Mouse (Mus musculus) forebrain, embryonic 12.5 days (tissue): ENCODE results near the gene Myadml2. TPM values are rescaled to one million over a fixed set of nuclear protein-coding genes. Genes with fewer than 3 reads are reported as not detected.

Source experiments
- ATAC-seq: fragments of 200-750 bp; cut with Nextera tagmentation; 2 replicates; pipeline ENCODE4 v1.8.0; 2017; ENCODE audit warnings: moderate TSS enrichment; ENCODE audit not compliant: low FRiP score
- H3K27ac ChIP-seq: fragments of 300-500 bp; sonication (generic); 2 replicates; pipeline ENCODE4 v1.5.1; 2016; ENCODE audit warnings: mild to moderate bottlenecking
- H3K27me3 ChIP-seq: fragments of 300-500 bp; sonication (generic); 2 replicates; pipeline ENCODE4 v1.6.1; 2016; ENCODE audit warnings: mild to moderate bottlenecking
- H3K36me3 ChIP-seq: fragments of 300-500 bp; sonication (generic); replicated peaks from 2 replicates; pipeline ENCODE4 v1.6.1; 2016; ENCODE audit warnings: mild to moderate bottlenecking
- H3K4me1 ChIP-seq: fragments of 300-500 bp; sonication (generic); 2 replicates; pipeline ENCODE4 v1.6.1; 2016
- H3K4me2 ChIP-seq: fragments of 300-500 bp; sonication (generic); 2 replicates; pipeline ENCODE4 v1.6.1; 2016; ENCODE audit warnings: mild to moderate bottlenecking, moderate library complexity
- H3K4me3 ChIP-seq: fragments of 300-500 bp; sonication (generic); replicated peaks from 2 replicates; pipeline ENCODE4 v1.5.1; 2016; ENCODE audit warnings: mild to moderate bottlenecking
- H3K9ac ChIP-seq: fragments of 300-500 bp; sonication (generic); 2 replicates; pipeline ENCODE4 v1.6.1; 2016; ENCODE audit warnings: mild to moderate bottlenecking
- H3K9me3 ChIP-seq: fragments of 300-500 bp; sonication (generic); 2 replicates; pipeline ENCODE4 v1.6.1; 2016
- WGBS: fragments of 180-500 bp; shearing (Covaris S2); methylation state at CpG from one replicate; pipeline ENCODE4 v1.1.7; 2016; 5-methylcytosine and 5-hydroxymethylcytosine counted together
- polyA plus RNA-seq: library from polyadenylated mRNA; unstranded; fragments of >200 nt; fragmentation: Nextera tagmentation; extraction: Ambion mirVana; gene quantifications from 2 replicates; pipeline ENCODE4 v1.2.1, GENCODE M21; 2016

Myadml2 gene
- polyA plus RNA-seq, 1 experiment from 2014 or later, result not detected

- Histone ChIP-seq H3K4me2 (no peak overlapping the region), H3K9ac (no peak overlapping the region), H3K4me1 (peaks cover 45% of the 10 kb centered on the region), H3K27ac (no peak overlapping the region), H3K9me3 (no peaks in the 10 kb centered on the region), H3K4me3 (no peak overlapping the region), H3K36me3 (peaks cover 44% of the 10 kb centered on the region), H3K27me3 (no peaks in the 10 kb centered on the region)
- ATAC-seq, result no peak
- 91% methylated on average over 11 of the region's 11 CpGs for WGBS
These were observed 21.0 kb downstream of the Myadml2 start for GRCm38 (mm10) chr11:120626785-120627467.

GRCm38 (mm10) chr11:120625152-120625775 is 22.7 kb downstream of the Myadml2 start, which contains the start of gene Sirt7:
Sirt7 (minus strand) TSS chr11:120625240.
- peak within 1 kb of the TSS; percentile 80 for H3K9ac ChIP-seq
- H3K4me2 ChIP-seq, result peak within 1 kb of the TSS; percentile 99
- WGBS, result 25% methylated on average over 5 of the region's 5 CpGs
- H3K27ac ChIP-seq, result peak within 1 kb of the TSS; percentile 86
- no peaks in the 10 kb centered on the region for H3K9me3 ChIP-seq
- H3K27me3 ChIP-seq, result no peaks in the 10 kb centered on the region
- H3K36me3 ChIP-seq, result peaks cover 61% of the 10 kb centered on the region
- peak; percentile 50 for ATAC-seq
- peaks cover 29% of the 10 kb centered on the region for H3K4me1 ChIP-seq
- H3K4me3 ChIP-seq, result peak within 1 kb of the TSS; percentile 99

- Histone ChIP-seq H3K9me3 (no peaks in the 10 kb centered on the region), H3K27me3 (no peaks in the 10 kb centered on the region)
- WGBS, result under 1% methylated on average over 53 of the region's 53 CpGs
These were observed 23.3 kb downstream of the Myadml2 start for GRCm38 (mm10) chr11:120624680-120625111.

GRCm38 (mm10) chr11:120623961-120624679 is 23.8 kb downstream of the Myadml2 start:
- Histone ChIP-seq H3K27ac (peak overlapping the region; percentile 86), H3K4me3 (peak overlapping the region; percentile 99), H3K9ac (peak overlapping the region; percentile 80), H3K27me3 (no peaks in the 10 kb centered on the region), H3K9me3 (no peaks in the 10 kb centered on the region), H3K36me3 (peaks cover 63% of the 10 kb centered on the region), H3K4me1 (peaks cover 18% of the 10 kb centered on the region), H3K4me2 (peak overlapping the region; percentile 99)
- ATAC-seq, result peak; percentile 67
- 12% methylated on average over 30 of the region's 30 CpGs for WGBS

More at GRCm38 (mm10) chr11:120624680-120625111, 23.3 kb downstream of the Myadml2 start:
- Histone ChIP-seq H3K27ac (peak overlapping the region; percentile 86), H3K36me3 (peaks cover 66% of the 10 kb centered on the region), H3K4me3 (peak overlapping the region; percentile 99), H3K4me1 (peaks cover 23% of the 10 kb centered on the region), H3K4me2 (peak overlapping the region; percentile 99), H3K9ac (peak overlapping the region; percentile 80)
- ATAC-seq, result peak; percentile 86

GRCm38 (mm10) chr11:120622805-120623204 is 25.2 kb downstream of the Myadml2 start:
- Histone ChIP-seq H3K36me3 (peaks cover 67% of the 10 kb centered on the region), H3K4me3 (no peak overlapping the region), H3K9me3 (0 out of 2 replicates have a peak, but pooled peaks cover 2% of the 10 kb centered on the region)

GRCm38 (mm10) chr11:120620195-120620594 is 27.8 kb downstream of the Myadml2 start:
- Histone ChIP-seq H3K9ac (no peak overlapping the region), H3K27ac (no peak overlapping the region), H3K4me3 (no peak overlapping the region), H3K36me3 (peaks cover 57% of the 10 kb centered on the region), H3K4me1 (peaks cover 30% of the 10 kb centered on the region), H3K4me2 (no peak overlapping the region), H3K27me3 (no peaks in the 10 kb centered on the region), H3K9me3 (0 out of 2 replicates have a peak, but pooled peaks cover 2% of the 10 kb centered on the region)
- 93% methylated on average over 14 of the region's 14 CpGs for WGBS
- no peak for ATAC-seq

More at GRCm38 (mm10) chr11:120622805-120623204, 25.2 kb downstream of the Myadml2 start:
- Histone ChIP-seq H3K9ac (no peak overlapping the region), H3K27me3 (no peaks in the 10 kb centered on the region), H3K4me1 (peaks cover 24% of the 10 kb centered on the region), H3K27ac (no peak overlapping the region), H3K4me2 (no peak overlapping the region)
- no peak for ATAC-seq
- 92% methylated on average over 6 of the region's 6 CpGs for WGBS

GRCm38 (mm10) chr11:120618619-120619535 is 29.1 kb downstream of the Myadml2 start:
- WGBS, result 94% methylated on average over 25 of the region's 25 CpGs
- H3K27ac ChIP-seq, result peak overlapping the region; percentile 75; the same call in 1 of the 2 replicates
- peaks cover 67% of the 10 kb centered on the region for H3K36me3 ChIP-seq
- peaks cover 23% of the 10 kb centered on the region for H3K4me1 ChIP-seq
- peak; percentile 31 for ATAC-seq
- no peak overlapping the region for H3K9ac ChIP-seq
- 0 out of 2 replicates have a peak, but pooled peaks cover 2% of the 10 kb centered on the region for H3K9me3 ChIP-seq
- no peak overlapping the region for H3K4me3 ChIP-seq
- H3K4me2 ChIP-seq, result no peak overlapping the region
- no peaks in the 10 kb centered on the region for H3K27me3 ChIP-seq

- peak; percentile 96 for ATAC-seq
- peaks cover 18% of the 10 kb centered on the region for H3K4me1 ChIP-seq
- H3K4me3 ChIP-seq, result peak within 1 kb of the TSS; percentile 77
- no peaks in the 10 kb centered on the region for H3K27me3 ChIP-seq
- 0 out of 2 replicates have a peak, but pooled peaks cover 2% of the 10 kb centered on the region for H3K9me3 ChIP-seq
- H3K4me2 ChIP-seq, result peak within 1 kb of the TSS; percentile 85
- peak within 1 kb of the TSS; percentile 73 for H3K9ac ChIP-seq
- H3K36me3 ChIP-seq, result peaks cover 72% of the 10 kb centered on the region
- H3K27ac ChIP-seq, result peak within 1 kb of the TSS; percentile 75
- WGBS, result under 1% methylated on average over 55 of the region's 56 CpGs
These were observed 30.3 kb downstream of the Myadml2 start, which contains the start of gene Pcyt2 for GRCm38 (mm10) chr11:120617519-120618112. Pcyt2 (minus strand) TSS chr11:120617936.

- H3K27ac ChIP-seq, result peak overlapping the region; percentile 75; the same call in 1 of the 2 replicates
- H3K4me1 ChIP-seq, result peaks cover 18% of the 10 kb centered on the region
- 0 out of 2 replicates have a peak, but pooled peaks cover 2% of the 10 kb centered on the region for H3K9me3 ChIP-seq
- 60% methylated on average over 4 of the region's 4 CpGs for WGBS
- H3K9ac ChIP-seq, result peak overlapping the region; percentile 73
- H3K4me2 ChIP-seq, result peak overlapping the region; percentile 85
- H3K36me3 ChIP-seq, result peaks cover 72% of the 10 kb centered on the region
- H3K4me3 ChIP-seq, result peak overlapping the region; percentile 77
- no peak for ATAC-seq
- H3K27me3 ChIP-seq, result no peaks in the 10 kb centered on the region
These were observed 31.2 kb downstream of the Myadml2 start for GRCm38 (mm10) chr11:120616617-120617294.

- H3K4me3 ChIP-seq, result no peak overlapping the region
These were observed 32.3 kb downstream of the Myadml2 start for GRCm38 (mm10) chr11:120615606-120616203.

More at GRCm38 (mm10) chr11:120615606-120616203, 32.3 kb downstream of the Myadml2 start:
- no peak for ATAC-seq
- Histone ChIP-seq H3K36me3 (peaks cover 72% of the 10 kb centered on the region), H3K27me3 (no peaks in the 10 kb centered on the region), H3K4me1 (peaks cover 18% of the 10 kb centered on the region), H3K4me2 (no peak overlapping the region), H3K9me3 (0 out of 2 replicates have a peak, but pooled peaks cover 2% of the 10 kb centered on the region), H3K27ac (no peak overlapping the region), H3K9ac (no peak overlapping the region)
- WGBS, result 92% methylated on average over 11 of the region's 11 CpGs
